Mouse (Mus musculus) B cell, adult 67 days (primary cell): Measurements from ENCODE around the gene Anp32b. TPM values are rescaled to one million over a fixed set of nuclear protein-coding genes. Genes with fewer than 3 reads are reported as not detected.

Experiments used
- total RNA-seq, 2 experiments: library from RNA; stranded (reverse); gene quantifications; 4 replicates each; pipeline ENCODE4 v1.2.4; 2023

Anp32b gene
- total RNA-seq = 100 to 1,000 TPM; 153 to 170 TPM

DNA sequence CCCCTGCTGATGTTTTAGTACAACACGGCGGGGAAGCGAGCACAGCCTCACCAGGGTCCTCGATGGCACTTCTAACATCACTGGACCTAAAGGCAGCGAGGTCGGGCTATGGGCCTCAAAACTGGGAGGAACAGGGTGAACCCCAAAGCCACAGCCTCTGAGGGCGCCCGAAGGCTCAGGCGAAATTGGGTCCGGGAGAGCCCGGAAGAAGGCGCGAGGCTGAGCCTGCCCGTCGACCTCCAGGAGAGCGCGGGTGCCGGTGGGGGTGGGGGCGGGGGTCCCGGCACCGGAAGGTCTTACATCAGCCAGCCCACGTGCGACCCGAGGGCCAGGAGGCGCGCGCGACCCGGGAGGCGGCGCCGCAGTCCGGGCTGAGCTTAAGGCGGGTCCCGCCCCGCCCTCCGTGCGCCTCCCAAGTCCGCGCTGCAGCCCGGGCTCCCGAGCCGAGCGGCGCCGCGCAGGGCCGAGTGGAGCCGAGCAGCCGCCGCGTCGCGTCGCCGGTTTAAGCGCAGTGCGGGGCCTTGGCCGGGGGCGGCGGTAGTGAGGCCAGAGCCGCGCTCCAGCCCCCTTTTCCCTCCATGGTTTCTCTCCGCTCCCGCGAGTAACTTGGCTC lies at the start of gene Anp32b:
Anp32b (plus strand) TSS at position 384 of the 613 bp plus-strand sequence.

GRCm38 (mm10) chr4:46413406-46413805 lies 37.3 kb upstream of the Anp32b start, which contains the start of gene Hemgn:
Gene Hemgn, minus strand, starts transcription at chr4:46413506.

DNA sequence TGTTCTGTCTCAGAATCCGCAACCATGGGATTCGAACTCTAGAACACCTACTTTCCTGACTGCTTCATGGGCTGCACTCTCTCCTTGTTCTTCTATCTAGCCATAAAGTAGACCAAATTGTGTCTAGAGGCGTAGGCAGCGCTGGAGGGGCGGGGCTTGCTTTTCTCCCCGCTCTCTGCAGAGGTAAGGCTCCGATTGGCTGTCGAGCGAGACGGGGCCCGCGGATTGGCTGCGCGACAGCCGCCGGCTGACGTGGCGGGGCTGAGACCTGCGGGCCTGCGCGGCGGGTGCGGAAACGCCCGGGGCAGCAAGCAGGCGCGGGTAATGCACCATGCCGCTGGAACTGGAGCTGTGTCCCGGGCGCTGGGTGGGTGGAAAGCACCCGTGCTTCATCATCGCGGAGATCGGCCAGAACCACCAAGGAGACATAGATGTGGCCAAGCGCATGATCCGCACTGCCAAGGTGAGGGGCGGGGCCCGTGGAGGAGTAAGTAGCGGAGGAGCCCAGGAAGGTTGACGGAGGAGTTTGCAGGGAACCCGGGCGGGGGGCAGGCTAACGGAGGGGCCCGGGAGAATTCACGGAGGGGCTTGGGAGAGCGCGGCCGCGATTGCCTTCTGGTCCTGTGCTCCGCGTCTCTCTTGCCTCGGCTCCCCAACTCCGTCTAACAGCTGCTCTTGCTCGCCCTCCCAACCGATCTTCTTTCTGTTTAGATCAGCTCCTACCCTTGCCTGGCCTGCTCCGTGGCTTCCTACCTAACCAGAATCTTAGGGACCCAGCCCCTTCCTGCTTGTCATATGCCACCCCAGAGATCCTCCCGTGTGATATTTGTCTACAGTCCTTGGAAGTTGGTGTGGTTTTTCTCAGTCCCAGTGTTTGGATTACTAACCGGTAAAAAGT lies 38.6 kb downstream of the Anp32b start, which contains the start of gene Nans:
Nans (plus strand) TSS at position 221 of the 898 bp plus-strand sequence.

Other genes with a start within 250 kb of the Anp32b start
- not detected for gene Foxe1, start 107.3 kb upstream of the Anp32b start, total RNA-seq
- gene Trmo, start 61.5 kb upstream of the Anp32b start, total RNA-seq = 10 to 100 TPM; 21.2 to 21.3 TPM
- 1 to 10 TPM in 1 of 2 experiments, under 1 TPM in 1; 0.77 to 2.0 TPM for gene Hemgn, start 37.4 kb upstream of the Anp32b start, total RNA-seq
- gene Nans, start 38.3 kb downstream of the Anp32b start, total RNA-seq = 10 to 100 TPM; 34.3 to 39.5 TPM
- gene Trim14, start 85.2 kb downstream of the Anp32b start, total RNA-seq = 10 to 100 TPM; 57.1 to 79.8 TPM
- gene Coro2a, start 151.3 kb downstream of the Anp32b start, total RNA-seq = 10 to 100 TPM; 41.5 to 53.4 TPM
- gene Tbc1d2, start 199.3 kb downstream of the Anp32b start, total RNA-seq = under 1 TPM; 0.62 to 0.73 TPM